ENCODE assay signal across 7 mouse cellular contexts in genomic region chr17:55986030-55986961, GRCm38 (mm10). TPM values are rescaled to one million over a fixed set of nuclear protein-coding genes. Genes with fewer than 3 reads are reported as not detected.
DNase-seq lines count a peak whose midpoint lies in the region; ATAC-seq lines count a peak whose summit lies in the region.

Fsd1 (plus strand) TSS chr17:55986509.

- 10% methylated on average over 33 of the region's 35 CpGs for WGBS in neural tube, embryonic 13.5 days

- peak within 1 kb of the TSS; percentile 61 for H3K27ac ChIP-seq in neural tube, embryonic 13.5 days (replicated peaks)

- H3K4me3 ChIP-seq in neural tube, embryonic 13.5 days, result peak within 1 kb of the TSS; percentile 74

- no peaks in the 10 kb centered on the region for H3K27me3 ChIP-seq in neural tube, embryonic 13.5 days

- peak within 1 kb of the TSS; percentile 89 for H3K9ac ChIP-seq in neural tube, embryonic 13.5 days

- H3K4me2 ChIP-seq in neural tube, embryonic 13.5 days, result peak within 1 kb of the TSS; percentile 79

- H3K4me1 ChIP-seq in neural tube, embryonic 13.5 days (replicated peaks), result peaks cover 12% of the 10 kb centered on the region

- H3K9me3 ChIP-seq in neural tube, embryonic 13.5 days, result no peaks in the 10 kb centered on the region

- peaks cover 35% of the 10 kb centered on the region for H3K36me3 ChIP-seq in neural tube, embryonic 13.5 days

- peak; percentile 85 for ATAC-seq in neural tube, embryonic 13.5 days (ENCODE audit: low read depth)

- intact Hi-C loops in heart, postnatal 14 days (cut with DNase I), result no loop called here
- intact Hi-C loops in left cerebral cortex, postnatal 14 days (cut with DNase I), result no loop called here

- peak; percentile 47 for DNase-seq in urinary bladder, postnatal 14 days (ENCODE audit: low spot score)
- no peak for DNase-seq in urinary bladder, postnatal 4 days (ENCODE audit: low spot score in 2 of 2)
- peak; percentile 89 for DNase-seq in embryo, embryonic 11 days
- peak; percentile 61 to 63 for DNase-seq in heart, postnatal 14 days
- peak; percentile 87 to 89 for DNase-seq in left cerebral cortex, postnatal 14 days (ENCODE audit: low spot score in 2 of 2)
- DNase-seq in spleen, postnatal 36 days (ENCODE audit: low spot score in 2 of 2), result no peak

RNA-seq across cellular contexts. Expression of gene Fsd1, which starts in this region (rescaled TPM):
- total RNA-seq in heart, postnatal 14 days (2021), result under 1 TPM in 1 of 2 experiments, not detected in 1; 0.74 TPM
- total RNA-seq in left cerebral cortex, postnatal 14 days (2021), result 10 to 100 TPM; 89.9 to 97.3 TPM
- 145 and 165 TPM in 2 replicates for polyA plus RNA-seq in neural tube, embryonic 13.5 days (2015; fragmentation: Nextera tagmentation; extraction: Ambion mirVana)

Comparison
In these comparisons a context has a peak if more than half of its experiments do, and no peak if none do; other contexts are left out.
1. RNA of gene Fsd1 (total RNA-seq): 89.9 to 97.3 TPM in left cerebral cortex, postnatal 14 days; 0.74 TPM in heart, postnatal 14 days; every median in the first group is over 10 times any median in the second.
2. DNase-seq: peak in urinary bladder, postnatal 14 days (single experiment), embryo, embryonic 11 days (single experiment) and left cerebral cortex, postnatal 14 days (2 of 2); none in urinary bladder, postnatal 4 days (0 of 2) and spleen, postnatal 36 days (0 of 2).
3. Peak in DNase-seq in heart, postnatal 14 days; RNA of the gene not detected or under 1 TPM.